Mouse (Mus musculus): ENCODE measurements at regions not wholly inside any gene's neighbourhood (a gene's known extent, or its start where the extent isn't known, plus 50 kb on each side); places are given as distances from the start of the nearest gene placed in this dataset.

DNA sequence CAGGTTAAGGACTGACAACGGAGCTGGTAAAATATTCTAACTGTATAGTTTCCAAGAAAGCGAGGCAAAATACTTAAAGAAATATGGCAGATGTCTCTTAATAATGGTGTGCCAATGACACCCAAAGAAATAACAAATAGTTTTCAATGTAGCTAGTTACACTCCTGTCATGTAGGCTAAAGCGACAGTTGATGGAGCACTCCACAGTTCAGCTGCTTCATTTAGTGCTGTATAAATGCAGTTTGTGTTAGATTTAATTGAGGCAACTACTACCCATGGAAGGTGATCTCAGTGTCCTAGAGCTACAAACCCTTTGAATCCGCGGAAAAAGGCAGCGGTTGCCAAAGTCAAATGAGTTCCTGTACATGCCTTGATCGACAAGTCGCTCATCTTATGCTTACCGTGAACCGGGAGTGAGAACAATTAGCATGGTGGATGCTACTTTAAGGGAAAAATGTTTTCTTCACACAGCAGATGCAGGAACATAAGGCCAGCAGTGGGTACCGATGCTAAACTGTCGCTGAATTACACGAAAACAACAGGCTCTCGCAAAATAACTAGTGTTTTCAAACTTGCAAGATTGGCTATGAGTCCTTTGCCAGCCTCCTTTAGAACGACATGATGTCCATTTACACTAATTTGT is 961.4 kb downstream of the Mat2b start:
- Histone ChIP-seq H3K4me1 (ENCODE audit: control insufficient read depth, insufficient read depth, low read length) (no peaks in the 10 kb centered on the region), H3K27ac (replicated peaks; ENCODE audit: low read depth, low read length) (no peak overlapping the region), H3K27me3 (ENCODE audit: control insufficient read depth, insufficient read depth, low read length) (no peaks in the 10 kb centered on the region), H3K9ac (ENCODE audit: low read length) (no peak overlapping the region), H3K4me3 (ENCODE audit: low read depth, low read length) (no peak overlapping the region), H3K36me3 (ENCODE audit: control insufficient read depth, insufficient read depth, low read length) (no peaks in the 10 kb centered on the region), H3K4me2 (ENCODE audit: low read depth, severe bottlenecking) (no peak overlapping the region), H3K9me3 (ENCODE audit: control insufficient read depth, low read length) (no peaks in the 10 kb centered on the region)
- DNase-seq (ENCODE audit: low spot score) (no peak), ATAC-seq (ENCODE audit: insufficient number of reproducible peaks, low FRiP score, low TSS enrichment, low read depth) (no peak)
- 89% methylated on average over 15 of the region's 15 CpGs for WGBS

DNA sequence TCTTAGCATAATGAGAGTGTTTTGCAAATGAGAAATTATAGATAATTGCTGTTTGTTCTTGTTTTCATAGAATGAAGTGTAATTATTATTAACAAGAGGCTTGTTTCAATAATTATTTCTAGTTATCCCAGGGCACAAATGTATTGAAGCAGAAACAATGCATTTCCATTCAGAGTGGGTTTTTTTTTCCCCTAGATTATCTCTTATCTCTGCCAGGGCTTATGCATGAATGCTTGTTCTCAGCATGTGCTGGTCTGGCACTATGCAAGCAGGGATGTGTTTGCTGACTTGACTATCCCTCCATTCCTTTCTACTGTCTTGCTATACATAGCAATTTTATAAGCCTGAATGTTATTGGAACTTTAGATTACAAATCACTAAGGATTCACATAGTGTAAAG is 971.4 kb downstream of the Mat2b start:
- no peaks in the 10 kb centered on the region for H3K4me1 ChIP-seq (ENCODE audit: control insufficient read depth, insufficient read depth, low read length)
- H3K27me3 ChIP-seq (ENCODE audit: control insufficient read depth, insufficient read depth, low read length), result no peaks in the 10 kb centered on the region
- no peak for ATAC-seq (ENCODE audit: insufficient number of reproducible peaks, low FRiP score, low TSS enrichment, low read depth)
- no peaks in the 10 kb centered on the region for H3K9me3 ChIP-seq (ENCODE audit: control insufficient read depth, low read length)
- DNase-seq (ENCODE audit: low spot score), result no peak
- H3K36me3 ChIP-seq (ENCODE audit: control insufficient read depth, insufficient read depth, low read length), result no peaks in the 10 kb centered on the region
- H3K4me3 ChIP-seq (ENCODE audit: low read depth, low read length), result no peak overlapping the region
- H3K4me2 ChIP-seq (ENCODE audit: low read depth, severe bottlenecking), result no peak overlapping the region
- no peak overlapping the region for H3K27ac ChIP-seq (replicated peaks; ENCODE audit: low read depth, low read length)
- no peak overlapping the region for H3K9ac ChIP-seq (ENCODE audit: low read length)

DNA sequence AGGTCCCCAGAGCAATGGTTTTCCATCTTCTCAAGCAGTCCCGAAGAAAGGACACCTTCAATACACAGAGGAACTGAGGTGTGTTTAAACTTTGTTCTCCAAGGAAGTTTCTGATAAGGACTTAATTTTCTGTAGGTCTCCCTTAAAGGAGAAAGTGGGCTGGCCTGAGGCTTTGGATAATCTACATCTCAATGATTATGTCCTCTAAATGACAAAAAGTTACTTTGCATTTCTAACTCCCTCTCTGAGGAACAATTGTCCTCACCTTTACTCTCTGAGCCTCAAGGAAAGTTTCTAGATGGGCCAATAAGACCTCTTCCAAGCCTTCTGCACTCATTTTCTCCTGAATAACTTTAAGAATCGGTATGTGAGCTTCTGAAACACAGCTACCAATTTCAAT is 1016.5 kb downstream of the Mat2b start:
- H3K4me3 ChIP-seq (ENCODE audit: low read depth, low read length), result no peak overlapping the region
- no peak for ATAC-seq (ENCODE audit: insufficient number of reproducible peaks, low FRiP score, low TSS enrichment, low read depth)

DNA sequence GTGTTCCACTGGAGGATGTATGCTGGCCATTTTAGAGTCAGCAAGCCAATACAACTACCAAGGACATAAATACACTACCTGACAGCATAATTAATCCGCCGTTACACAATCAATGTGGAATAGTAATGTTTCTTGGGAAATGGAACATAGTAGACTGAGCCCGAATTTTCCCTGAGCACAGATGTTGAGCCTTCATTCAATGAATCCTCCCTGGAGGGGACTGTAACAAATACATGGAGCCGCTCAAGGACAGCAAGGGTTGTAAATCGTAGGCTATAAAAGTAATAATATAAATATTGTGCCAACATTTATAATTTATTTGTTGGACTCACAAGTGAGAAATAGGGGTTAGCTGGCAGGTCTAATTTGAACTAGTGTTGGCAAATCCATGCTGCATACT is 1041.4 kb downstream of the Mat2b start:
- DNase-seq (ENCODE audit: low spot score) (no peak), ATAC-seq (ENCODE audit: insufficient number of reproducible peaks, low FRiP score, low TSS enrichment, low read depth) (no peak)
- no peaks in the 10 kb centered on the region for H3K36me3 ChIP-seq (ENCODE audit: control insufficient read depth, insufficient read depth, low read length)
- H3K27ac ChIP-seq (replicated peaks; ENCODE audit: low read depth, low read length), result no peak overlapping the region
- H3K9me3 ChIP-seq (ENCODE audit: control insufficient read depth, low read length), result no peaks in the 10 kb centered on the region
- no peaks in the 10 kb centered on the region for H3K27me3 ChIP-seq (ENCODE audit: control insufficient read depth, insufficient read depth, low read length)
- no peak overlapping the region for H3K4me2 ChIP-seq (ENCODE audit: low read depth, severe bottlenecking)
- 81% methylated on average over 5 of the region's 5 CpGs for WGBS
- H3K9ac ChIP-seq (ENCODE audit: low read length), result no peak overlapping the region
- no peaks in the 10 kb centered on the region for H3K4me1 ChIP-seq (ENCODE audit: control insufficient read depth, insufficient read depth, low read length)
- no peak overlapping the region for H3K4me3 ChIP-seq (ENCODE audit: low read depth, low read length)

More for the DNA sequence above, 1016.5 kb downstream of the Mat2b start:
- Histone ChIP-seq H3K9me3 (ENCODE audit: control insufficient read depth, low read length) (no peaks in the 10 kb centered on the region), H3K4me1 (ENCODE audit: control insufficient read depth, insufficient read depth, low read length) (no peaks in the 10 kb centered on the region), H3K4me2 (ENCODE audit: low read depth, severe bottlenecking) (no peak overlapping the region), H3K27me3 (ENCODE audit: control insufficient read depth, insufficient read depth, low read length) (no peaks in the 10 kb centered on the region), H3K9ac (ENCODE audit: low read length) (no peak overlapping the region), H3K36me3 (ENCODE audit: control insufficient read depth, insufficient read depth, low read length) (no peaks in the 10 kb centered on the region), H3K27ac (replicated peaks; ENCODE audit: low read depth, low read length) (no peak overlapping the region)
- DNase-seq (ENCODE audit: low spot score), result no peak
- 72% methylated on average over 2 of the region's 2 CpGs for WGBS

DNA sequence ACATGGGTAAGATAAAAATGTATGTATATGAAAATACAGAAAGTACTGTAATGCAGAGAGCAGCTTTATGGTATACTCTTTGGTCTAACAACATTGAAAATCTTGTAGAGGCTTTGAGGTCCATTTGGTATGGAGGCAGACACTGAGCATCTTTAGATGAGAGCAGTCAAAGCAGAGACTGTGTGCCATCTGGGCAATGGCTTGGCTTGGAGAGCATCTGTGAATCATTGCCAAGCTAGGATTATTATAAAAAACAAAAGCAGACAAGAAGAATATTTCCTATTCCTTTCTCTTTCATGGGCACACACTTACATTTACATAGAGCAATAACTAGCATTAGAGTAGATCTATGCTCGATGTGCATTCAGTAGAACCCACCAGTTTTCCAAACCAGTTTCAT is 1075.6 kb downstream of the Mat2b start:
- H3K4me3 ChIP-seq (ENCODE audit: low read depth, low read length), result no peak overlapping the region
- no peaks in the 10 kb centered on the region for H3K9me3 ChIP-seq (ENCODE audit: control insufficient read depth, low read length)
- no peak overlapping the region for H3K4me2 ChIP-seq (ENCODE audit: low read depth, severe bottlenecking)
- DNase-seq (ENCODE audit: low spot score), result no peak
- WGBS, result 90% methylated on average over 1 of the region's 1 CpGs
- H3K27me3 ChIP-seq (ENCODE audit: control insufficient read depth, insufficient read depth, low read length), result no peaks in the 10 kb centered on the region
- H3K36me3 ChIP-seq (ENCODE audit: control insufficient read depth, insufficient read depth, low read length), result no peaks in the 10 kb centered on the region
- ATAC-seq (ENCODE audit: insufficient number of reproducible peaks, low FRiP score, low TSS enrichment, low read depth), result no peak
- H3K9ac ChIP-seq (ENCODE audit: low read length), result no peak overlapping the region
- no peak overlapping the region for H3K27ac ChIP-seq (replicated peaks; ENCODE audit: low read depth, low read length)
- H3K4me1 ChIP-seq (ENCODE audit: control insufficient read depth, insufficient read depth, low read length), result no peaks in the 10 kb centered on the region

DNA sequence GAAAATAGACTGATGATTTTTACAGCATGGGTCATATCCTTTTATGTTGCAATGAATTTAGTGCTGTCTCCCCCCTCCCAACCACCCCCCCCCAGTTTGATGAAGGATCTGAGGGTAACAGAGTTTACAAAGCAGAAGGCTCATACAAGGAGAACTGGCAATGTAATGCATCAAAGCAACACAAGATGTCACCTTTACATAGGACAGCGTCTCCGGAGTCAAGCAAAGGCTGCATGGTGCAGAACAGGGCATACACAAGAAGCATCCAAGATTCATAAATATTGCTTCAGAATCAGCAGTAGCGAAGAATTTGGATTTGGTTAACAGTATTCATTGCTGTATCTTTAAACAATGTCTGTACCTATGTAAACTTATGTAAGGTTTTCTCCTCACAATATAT is 1079.2 kb downstream of the Mat2b start:
- no peak for DNase-seq (ENCODE audit: low spot score)
- no peaks in the 10 kb centered on the region for H3K36me3 ChIP-seq (ENCODE audit: control insufficient read depth, insufficient read depth, low read length)
- no peak for ATAC-seq (ENCODE audit: insufficient number of reproducible peaks, low FRiP score, low TSS enrichment, low read depth)
- 85% methylated on average over 3 of the region's 3 CpGs for WGBS
- H3K4me3 ChIP-seq (ENCODE audit: low read depth, low read length), result no peak overlapping the region
- H3K4me1 ChIP-seq (ENCODE audit: control insufficient read depth, insufficient read depth, low read length), result no peaks in the 10 kb centered on the region
- no peak overlapping the region for H3K9ac ChIP-seq (ENCODE audit: low read length)
- no peak overlapping the region for H3K27ac ChIP-seq (replicated peaks; ENCODE audit: low read depth, low read length)
- H3K9me3 ChIP-seq (ENCODE audit: control insufficient read depth, low read length), result no peaks in the 10 kb centered on the region
- H3K27me3 ChIP-seq (ENCODE audit: control insufficient read depth, insufficient read depth, low read length), result no peaks in the 10 kb centered on the region
- no peak overlapping the region for H3K4me2 ChIP-seq (ENCODE audit: low read depth, severe bottlenecking)

DNA sequence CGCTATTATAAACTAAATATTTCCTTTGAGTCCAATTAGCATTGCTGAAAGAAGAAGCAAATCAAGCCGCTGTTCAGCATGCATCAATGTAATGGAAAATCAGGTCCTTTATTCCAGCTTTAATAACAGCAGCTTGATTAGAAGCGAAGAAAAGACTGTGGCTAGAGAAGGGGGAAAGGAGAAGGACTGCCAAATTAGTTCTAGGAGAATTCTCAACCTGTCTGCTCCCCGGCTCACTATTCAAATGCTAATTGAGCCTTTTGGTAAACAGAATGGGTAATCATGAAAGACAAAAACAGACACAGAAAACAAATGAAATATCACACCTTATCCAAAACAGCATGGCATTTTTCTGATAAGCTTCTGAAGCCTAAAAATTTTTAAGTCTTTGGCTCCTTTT is 1098.5 kb downstream of the Mat2b start:
- H3K36me3 ChIP-seq (ENCODE audit: control insufficient read depth, insufficient read depth, low read length), result no peaks in the 10 kb centered on the region
- H3K9ac ChIP-seq (ENCODE audit: low read length), result no peak overlapping the region
- no peaks in the 10 kb centered on the region for H3K9me3 ChIP-seq (ENCODE audit: control insufficient read depth, low read length)
- H3K4me2 ChIP-seq (ENCODE audit: low read depth, severe bottlenecking), result no peak overlapping the region
- H3K27me3 ChIP-seq (ENCODE audit: control insufficient read depth, insufficient read depth, low read length), result no peaks in the 10 kb centered on the region
- no peak overlapping the region for H3K4me3 ChIP-seq (ENCODE audit: low read depth, low read length)
- no peak overlapping the region for H3K27ac ChIP-seq (replicated peaks; ENCODE audit: low read depth, low read length)
- WGBS, result 34% methylated on average over 4 of the region's 4 CpGs
- H3K4me1 ChIP-seq (ENCODE audit: control insufficient read depth, insufficient read depth, low read length), result no peaks in the 10 kb centered on the region
- no peak for DNase-seq (ENCODE audit: low spot score)
- ATAC-seq (ENCODE audit: insufficient number of reproducible peaks, low FRiP score, low TSS enrichment, low read depth), result no peak

DNA sequence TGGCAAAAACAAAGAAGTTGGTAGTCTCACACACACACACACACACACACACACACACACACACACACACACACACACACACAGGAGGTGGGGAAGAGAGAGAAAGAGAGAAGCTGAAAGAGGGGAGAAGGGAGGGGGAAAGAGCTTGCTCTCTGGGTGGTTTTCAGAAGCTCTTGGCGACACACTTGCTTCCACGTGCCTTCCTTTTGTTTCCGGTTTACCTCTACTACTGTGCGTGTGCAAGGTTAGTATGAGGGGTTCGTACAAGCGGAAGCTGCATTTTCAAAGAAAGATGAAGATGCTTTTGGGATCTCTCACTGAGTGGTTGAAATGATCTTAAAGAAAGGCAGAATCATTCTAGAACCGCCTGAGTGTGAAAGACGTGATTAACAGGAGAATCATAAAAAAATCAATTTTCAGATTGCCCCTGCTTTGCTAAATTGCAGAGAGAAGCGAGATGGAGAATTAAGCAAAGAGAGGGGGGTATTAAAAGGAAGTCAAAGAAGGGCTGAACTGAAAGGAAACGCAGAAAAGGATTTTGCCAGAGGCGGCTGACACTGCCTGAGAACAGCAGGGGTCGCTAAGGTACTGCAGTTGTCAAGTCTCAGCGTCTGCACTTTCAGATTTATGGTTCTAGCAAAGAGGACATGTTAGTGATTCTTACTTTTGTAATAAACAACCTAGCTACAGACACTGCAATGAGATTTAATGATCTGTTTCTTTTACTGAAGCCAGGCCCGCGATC is 1106.2 kb downstream of the Mat2b start:
- Histone ChIP-seq H3K27ac (replicated peaks; ENCODE audit: low read depth, low read length) (no peak overlapping the region), H3K4me3 (ENCODE audit: low read depth, low read length) (no peak overlapping the region), H3K36me3 (ENCODE audit: control insufficient read depth, insufficient read depth, low read length) (no peaks in the 10 kb centered on the region), H3K4me1 (ENCODE audit: control insufficient read depth, insufficient read depth, low read length) (no peaks in the 10 kb centered on the region), H3K27me3 (ENCODE audit: control insufficient read depth, insufficient read depth, low read length) (no peaks in the 10 kb centered on the region), H3K4me2 (ENCODE audit: low read depth, severe bottlenecking) (no peak overlapping the region), H3K9me3 (ENCODE audit: control insufficient read depth, low read length) (no peaks in the 10 kb centered on the region), H3K9ac (ENCODE audit: low read length) (no peak overlapping the region)
- WGBS, result 21% methylated on average over 15 of the region's 15 CpGs
- DNase-seq (ENCODE audit: low spot score), result peak; percentile 78
- peak; percentile 60; the same call in 1 of the 2 replicates for ATAC-seq (ENCODE audit: insufficient number of reproducible peaks, low FRiP score, low TSS enrichment, low read depth)

DNA sequence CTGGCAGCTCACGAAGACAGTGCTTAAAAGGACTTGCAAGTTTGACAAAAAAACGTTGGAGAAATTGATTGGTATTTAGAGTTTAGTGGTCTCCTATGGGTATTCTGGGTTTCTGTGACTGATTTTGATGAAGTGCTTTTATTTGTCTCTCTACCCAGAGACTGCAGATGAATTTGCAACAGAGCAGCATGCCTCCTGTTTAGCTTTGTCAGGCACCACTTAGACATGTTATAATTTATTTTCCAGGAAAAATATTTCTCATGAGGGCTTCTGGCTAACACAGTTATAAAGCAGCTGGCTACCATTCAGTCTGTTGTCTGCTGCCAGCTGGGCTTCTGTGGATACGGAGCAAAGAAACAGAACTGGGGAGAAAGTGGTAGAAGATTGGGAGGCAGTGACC is 1136.7 kb downstream of the Mat2b start:
- H3K27ac ChIP-seq (replicated peaks; ENCODE audit: low read depth, low read length), result no peak overlapping the region
- ATAC-seq (ENCODE audit: insufficient number of reproducible peaks, low FRiP score, low TSS enrichment, low read depth) (no peak), DNase-seq (ENCODE audit: low spot score) (no peak)
- 49% methylated on average over 3 of the region's 3 CpGs for WGBS
- no peak overlapping the region for H3K9ac ChIP-seq (ENCODE audit: low read length)
- H3K4me2 ChIP-seq (ENCODE audit: low read depth, severe bottlenecking), result no peak overlapping the region
- H3K4me1 ChIP-seq (ENCODE audit: control insufficient read depth, insufficient read depth, low read length), result no peaks in the 10 kb centered on the region
- H3K27me3 ChIP-seq (ENCODE audit: control insufficient read depth, insufficient read depth, low read length), result no peaks in the 10 kb centered on the region
- no peak overlapping the region for H3K4me3 ChIP-seq (ENCODE audit: low read depth, low read length)
- H3K9me3 ChIP-seq (ENCODE audit: control insufficient read depth, low read length), result no peaks in the 10 kb centered on the region
- no peaks in the 10 kb centered on the region for H3K36me3 ChIP-seq (ENCODE audit: control insufficient read depth, insufficient read depth, low read length)

Measured in limb, embryonic 11.5 days (tissue).